Mouse (Mus musculus) liver, postnatal 0 days (tissue): ENCODE measurements around the gene Rgsl1. TPM values are rescaled to one million over a fixed set of nuclear protein-coding genes. Genes with fewer than 3 reads are reported as not detected.

ENCODE experiments used
- ATAC-seq: fragments of 200-750 bp; cut with Nextera tagmentation; 2 replicates; pipeline ENCODE4 v1.8.0; 2017; ENCODE audit warnings: mild to moderate bottlenecking, moderate library complexity
- DNase-seq: peaks from one replicate; pipeline ENCODE4 v3.0.0-alpha.2; 2016
- H3K27ac ChIP-seq: fragments of 300-500 bp; sonication (generic); 2 replicates; pipeline ENCODE4 v1.5.1; 2014; ENCODE audit warnings: antibody characterized with exemption, moderate library complexity, mild to moderate bottlenecking, low read depth
- H3K27me3 ChIP-seq: fragments of 300-500 bp; sonication (generic); 2 replicates; pipeline ENCODE4 v1.6.1; 2014; ENCODE audit warnings: low read length, control low read depth, mixed read lengths; ENCODE audit not compliant: insufficient read depth
- H3K36me3 ChIP-seq: fragments of 300-500 bp; sonication (generic); replicated peaks from 2 replicates; pipeline ENCODE4 v1.6.1; 2014; ENCODE audit warnings: mild to moderate bottlenecking, control low read depth, low read length, moderate library complexity, mixed read lengths; ENCODE audit not compliant: insufficient read depth
- H3K4me1 ChIP-seq: fragments of 300-500 bp; sonication (generic); 2 replicates; pipeline ENCODE4 v1.6.1; 2014; ENCODE audit warnings: antibody characterized with exemption, mild to moderate bottlenecking, control low read depth; ENCODE audit not compliant: insufficient read depth
- H3K4me2 ChIP-seq: fragments of 300-500 bp; sonication (generic); 2 replicates; pipeline ENCODE4 v1.6.1; 2014; ENCODE audit warnings: low read depth, mild to moderate bottlenecking, low read length, moderate library complexity, mixed read lengths
- H3K4me3 ChIP-seq: fragments of 300-500 bp; sonication (generic); 2 replicates; pipeline ENCODE4 v1.5.1; 2014; ENCODE audit warnings: low read depth, low read length
- H3K9ac ChIP-seq: fragments of 300-500 bp; sonication (generic); replicated peaks from 2 replicates; pipeline ENCODE4 v1.6.1; 2014; ENCODE audit warnings: mild to moderate bottlenecking, moderate library complexity
- H3K9me3 ChIP-seq: fragments of 300-500 bp; sonication (generic); 2 replicates; pipeline ENCODE4 v1.6.1; 2016; ENCODE audit warnings: mild to moderate bottlenecking, control low read depth, low read length, mixed read lengths
- CTCF ChIP-seq: sonication (generic); IDR thresholded peaks from 2 replicates; pipeline ENCODE4 v1.5.1; 2016; ENCODE audit warnings: antibody characterized with exemption, low read depth
- EP300 ChIP-seq: IDR thresholded peaks from 2 replicates; pipeline ENCODE4 v1.6.1; 2016; ENCODE audit warnings: antibody characterized with exemption, low read depth, mild to moderate bottlenecking
- WGBS: fragments of 180-500 bp; shearing (Covaris S2); extraction: QIAGEN DNeasy Blood & Tissue Kit; methylation state at CpG from one replicate; pipeline ENCODE4 v1.1.7; 2014; ENCODE audit not compliant: insufficient replicate concordance; 5-methylcytosine and 5-hydroxymethylcytosine counted together
- polyA plus RNA-seq: library from polyadenylated mRNA; unstranded; fragments of >200 nt; fragmentation: Nextera tagmentation; extraction: Ambion mirVana; gene quantifications from 2 replicates; pipeline ENCODE4 v1.2.1, GENCODE M21; 2015

Rgsl1 gene
- polyA plus RNA-seq, 1 experiment from 2014 or later, result not detected

- no peaks in the 10 kb centered on the region for H3K9me3 ChIP-seq
- peaks cover 23% of the 10 kb centered on the region for H3K27me3 ChIP-seq
- DNase-seq (no peak), ATAC-seq (no peak)
- peak overlapping the region; percentile 55 for H3K4me2 ChIP-seq
- TF ChIP-seq CTCF, result no peak
- no peak for TF ChIP-seq EP300
- H3K27ac ChIP-seq, result peak overlapping the region; percentile 61
- H3K9ac ChIP-seq, result peak overlapping the region; percentile 75
- 42% methylated on average over 12 of the region's 12 CpGs for WGBS
- H3K36me3 ChIP-seq, result peaks cover 3% of the 10 kb centered on the region; the same call in 1 of the 2 replicates
- H3K4me3 ChIP-seq, result peak overlapping the region; percentile 56
- no peaks in the 10 kb centered on the region; the same call in 1 of the 2 replicates for H3K4me1 ChIP-seq
These were observed 103.1 kb downstream of the Rgsl1 start for GRCm38 (mm10) chr1:153740775-153741400.

GRCm38 (mm10) chr1:153740145-153740544, 103.8 kb downstream of the Rgsl1 start, which contains the start of gene Rgs16:
TSS of gene Rgs16 (plus strand) at chr1:153740349.
- H3K9ac ChIP-seq, result peak within 1 kb of the TSS; percentile 75
- under 1% methylated on average over 28 of the region's 28 CpGs for WGBS
- peak within 1 kb of the TSS; percentile 61 for H3K27ac ChIP-seq
- H3K4me3 ChIP-seq, result peak within 1 kb of the TSS; percentile 56
- peak within 1 kb of the TSS; percentile 55 for H3K4me2 ChIP-seq
- H3K4me1 ChIP-seq, result no peaks in the 10 kb centered on the region; the same call in 1 of the 2 replicates
- peaks cover 3% of the 10 kb centered on the region; the same call in 1 of the 2 replicates for H3K36me3 ChIP-seq
- DNase-seq (peak; percentile 86), ATAC-seq (peak; percentile 79)
- peaks cover 23% of the 10 kb centered on the region for H3K27me3 ChIP-seq
- 0 out of 2 replicates have a peak, but pooled peaks have one; percentile 8 for TF ChIP-seq EP300
- no peak for TF ChIP-seq CTCF
- H3K9me3 ChIP-seq, result no peaks in the 10 kb centered on the region

GRCm38 (mm10) chr1:153739437-153740015, 104.4 kb downstream of the Rgsl1 start:
- peak overlapping the region; percentile 75 for H3K9ac ChIP-seq
- 17% methylated on average over 13 of the region's 13 CpGs for WGBS
- DNase-seq, result no peak
- TF ChIP-seq EP300 (no peak), CTCF (no peak)
- peak overlapping the region; percentile 55 for H3K4me2 ChIP-seq
- peaks cover 23% of the 10 kb centered on the region for H3K27me3 ChIP-seq
- no peaks in the 10 kb centered on the region; the same call in 1 of the 2 replicates for H3K4me1 ChIP-seq
- H3K9me3 ChIP-seq, result no peaks in the 10 kb centered on the region
- peak; percentile 30 for ATAC-seq
- H3K27ac ChIP-seq, result no peak overlapping the region
- peaks cover 3% of the 10 kb centered on the region; the same call in 1 of the 2 replicates for H3K36me3 ChIP-seq
- peak overlapping the region; percentile 56 for H3K4me3 ChIP-seq

GRCm38 (mm10) chr1:153737101-153738085, 106.5 kb downstream of the Rgsl1 start:
- Histone ChIP-seq H3K27ac (no peak overlapping the region), H3K9ac (no peak overlapping the region), H3K4me3 (no peak overlapping the region), H3K36me3 (no peaks in the 10 kb centered on the region), H3K4me1 (no peaks in the 10 kb centered on the region), H3K9me3 (no peaks in the 10 kb centered on the region), H3K4me2 (no peak overlapping the region), H3K27me3 (peaks cover 23% of the 10 kb centered on the region)
- WGBS, result 58% methylated on average over 9 of the region's 9 CpGs
- DNase-seq (no peak), ATAC-seq (no peak)
- TF ChIP-seq EP300, result no peak
- TF ChIP-seq CTCF, result no peak

GRCm38 (mm10) chr1:153736096-153736495, 107.8 kb downstream of the Rgsl1 start:
- Histone ChIP-seq H3K4me1 (no peaks in the 10 kb centered on the region), H3K4me2 (no peak overlapping the region), H3K4me3 (no peak overlapping the region), H3K27me3 (peaks cover 22% of the 10 kb centered on the region), H3K9ac (no peak overlapping the region), H3K36me3 (no peaks in the 10 kb centered on the region), H3K27ac (no peak overlapping the region), H3K9me3 (no peaks in the 10 kb centered on the region)
- 52% methylated on average over 6 of the region's 6 CpGs for WGBS
- TF ChIP-seq EP300, result no peak
- TF ChIP-seq CTCF, result no peak
- DNase-seq (no peak), ATAC-seq (no peak)
